Mouse (Mus musculus) heart, adult 2 months (tissue): ENCODE data around the gene Neil3.

Experiments used
- CTCF ChIP-seq: fragments of 200-600 bp; IDR thresholded peaks from 2 replicates; pipeline ENCODE4 v1.8.1; 2022; ENCODE audit warnings: antibody characterized with exemption, mild to moderate bottlenecking, moderate library complexity
- EP300 ChIP-seq: fragments of 200-500 bp; IDR thresholded peaks from 2 replicates; pipeline ENCODE4 v1.6.1; 2011; ENCODE audit warnings: low read depth, low read length, control low read depth; ENCODE audit not compliant: insufficient read depth
- POLR2A ChIP-seq: fragments of 200-500 bp; IDR thresholded peaks from 2 replicates; pipeline ENCODE4 v1.6.1; 2011; ENCODE audit warnings: mild to moderate bottlenecking, low read depth, low read length, control low read depth; ENCODE audit not compliant: insufficient read depth

- TF ChIP-seq POLR2A (no peak), CTCF (no peak), EP300 (no peak)
These were observed 35.2 kb downstream of the Neil3 start for GRCm38 (mm10) chr8:53603672-53604071.
